14 mouse cellular contexts compared by ENCODE assay signal in the genomic region with DNA sequence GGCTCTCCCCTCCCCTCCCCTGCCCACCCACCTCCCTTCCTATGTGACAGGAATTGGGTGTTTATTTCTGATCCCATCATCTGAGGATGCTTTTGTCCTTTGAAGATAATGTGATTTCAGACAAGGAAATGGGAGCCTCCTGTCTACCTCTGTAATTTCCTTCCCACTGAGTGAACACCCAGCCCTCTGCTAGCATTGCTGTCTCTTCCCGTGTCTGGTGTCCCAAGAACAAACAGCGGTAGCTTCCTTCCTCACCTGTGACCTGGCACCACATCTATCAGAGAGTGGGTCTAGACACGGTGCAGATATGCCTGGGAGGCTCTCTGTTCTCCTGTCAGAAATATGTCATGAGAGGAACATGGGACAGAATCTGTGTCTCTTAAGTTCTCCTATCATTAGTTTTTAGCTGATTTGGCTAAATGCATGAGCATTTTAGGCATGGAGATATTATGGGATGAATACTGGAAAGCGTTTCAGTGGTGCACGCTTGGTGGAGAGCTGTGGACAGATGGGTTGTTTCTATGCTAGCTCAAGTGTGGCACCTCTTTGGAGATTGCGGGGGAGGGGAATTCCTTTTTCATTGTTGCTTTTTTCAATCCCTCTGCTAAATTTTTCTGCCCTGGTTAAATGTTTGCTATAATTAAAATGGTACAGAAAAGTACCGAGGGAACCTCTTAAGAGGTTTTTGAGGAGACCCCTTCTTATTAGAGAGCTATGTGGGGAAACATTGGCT.
DNase-seq lines count a peak whose midpoint lies in the region; ATAC-seq lines count a peak whose summit lies in the region.
"Had no signal": no experiment of that assay in that cellular context is flagged by ENCODE, and none has a peak within 500 bp of the region (broad histone marks: within the 10 kb centered on the region; RNA-seq: fewer than 3 reads in every experiment).

No protein-coding gene starts in this region.

- no peak overlapping the region for H3K27ac ChIP-seq in kidney, embryonic 14.5 days (ENCODE audit: low read depth, low read length)
- H3K27ac ChIP-seq in limb, embryonic 10.5 days = no peak overlapping the region
- H3K27ac ChIP-seq in forebrain, embryonic 11.5 days (ENCODE audit: low read depth, low read length) = no peak overlapping the region
- H3K27ac ChIP-seq in forebrain, embryonic 14.5 days (ENCODE audit: low read depth, low read length) = no peak overlapping the region
- H3K27ac ChIP-seq: limb, embryonic 13.5 days had no signal

- 69% methylated on average over 7 of the region's 7 CpGs for WGBS in kidney, embryonic 14.5 days
- 76% methylated on average over 7 of the region's 7 CpGs for WGBS in limb, embryonic 10.5 days
- WGBS in forebrain, embryonic 11.5 days = 94% methylated on average over 7 of the region's 7 CpGs
- WGBS in forebrain, embryonic 14.5 days = 91% methylated on average over 7 of the region's 7 CpGs

- peak; percentile 34 to 40 for DNase-seq in cerebellum, postnatal 10 days
- DNase-seq in cerebellum, adult 8-10 months = no peak
- peak; percentile 60 for DNase-seq in kidney, adult 9 months
- peak; percentile 7 for DNase-seq in adrenal gland, postnatal 10 days
- DNase-seq in limb, embryonic 10.5 days (ENCODE audit: low spot score) = peak; percentile 17
- no peak for DNase-seq in forebrain, embryonic 11.5 days (ENCODE audit: low spot score)
- DNase-seq in forebrain, embryonic 14.5 days (ENCODE audit: low spot score) = no peak
- DNase-seq: cerebellum, adult 2 months; forebrain, postnatal 0 days; spleen, adult 18-20 months had no signal

- H3K4me2 ChIP-seq in kidney, embryonic 14.5 days (replicated peaks; ENCODE audit: low read depth, low read length) = no peak overlapping the region
- H3K4me2 ChIP-seq in forebrain, embryonic 11.5 days (ENCODE audit: low read depth, low read length, severe bottlenecking) = no peak overlapping the region
- no peak overlapping the region for H3K4me2 ChIP-seq in forebrain, embryonic 14.5 days (ENCODE audit: low read length)
- H3K4me2 ChIP-seq: limb, embryonic 13.5 days had no signal

- H3K9me3 ChIP-seq in kidney, embryonic 14.5 days (ENCODE audit: control insufficient read depth, low read length) = no peaks in the 10 kb centered on the region
- H3K9me3 ChIP-seq in limb, embryonic 10.5 days (replicated peaks) = no peaks in the 10 kb centered on the region; the same call in 1 of the 2 replicates
- H3K9me3 ChIP-seq in forebrain, embryonic 11.5 days (ENCODE audit: control insufficient read depth, low read length) = no peaks in the 10 kb centered on the region; the same call in 1 of the 2 replicates
- no peaks in the 10 kb centered on the region for H3K9me3 ChIP-seq in forebrain, embryonic 14.5 days (replicated peaks; ENCODE audit: control insufficient read depth, low read length)
- H3K9me3 ChIP-seq: limb, embryonic 13.5 days had no signal

- H3K36me3 ChIP-seq in kidney, embryonic 14.5 days (ENCODE audit: control insufficient read depth, insufficient read depth, low read length) = no peaks in the 10 kb centered on the region
- peaks cover 3% of the 10 kb centered on the region for H3K36me3 ChIP-seq in limb, embryonic 10.5 days
- no peaks in the 10 kb centered on the region for H3K36me3 ChIP-seq in forebrain, embryonic 11.5 days (ENCODE audit: control insufficient read depth, insufficient read depth, low read length)
- H3K36me3 ChIP-seq in forebrain, embryonic 14.5 days (ENCODE audit: control insufficient read depth, insufficient read depth, low read length) = no peaks in the 10 kb centered on the region
- H3K36me3 ChIP-seq: limb, embryonic 13.5 days had no signal

- ATAC-seq in kidney, embryonic 14.5 days (ENCODE audit: low FRiP score, low TSS enrichment) = no peak
- ATAC-seq in forebrain, embryonic 11.5 days (replicated peaks; ENCODE audit: low FRiP score) = no peak
- no peak for ATAC-seq in forebrain, embryonic 14.5 days
- ATAC-seq: activated CD4-positive, CD25-positive, alpha-beta regulatory T cell, adult 4 months; forebrain, postnatal 0 days; inflammation-experienced regulatory T-cells, adult 6 months had no signal

- H3K4me1 ChIP-seq in kidney, embryonic 14.5 days (ENCODE audit: control insufficient read depth, insufficient read depth, low read length) = no peaks in the 10 kb centered on the region
- H3K4me1 ChIP-seq in limb, embryonic 10.5 days = no peaks in the 10 kb centered on the region; the same call in 1 of the 2 replicates
- no peaks in the 10 kb centered on the region for H3K4me1 ChIP-seq in forebrain, embryonic 11.5 days (replicated peaks; ENCODE audit: control insufficient read depth, insufficient read depth, low read length)
- H3K4me1 ChIP-seq in forebrain, embryonic 14.5 days (ENCODE audit: control insufficient read depth, insufficient read depth, low read length) = no peaks in the 10 kb centered on the region

- no peak overlapping the region for H3K4me3 ChIP-seq in kidney, embryonic 14.5 days (ENCODE audit: low read length)
- no peak overlapping the region for H3K4me3 ChIP-seq in limb, embryonic 10.5 days
- no peak overlapping the region for H3K4me3 ChIP-seq in forebrain, embryonic 11.5 days (ENCODE audit: low read depth, low read length)
- no peak overlapping the region for H3K4me3 ChIP-seq in forebrain, embryonic 14.5 days (ENCODE audit: low read depth, low read length)
- H3K4me3 ChIP-seq: limb, embryonic 13.5 days had no signal

- no peak overlapping the region for H3K9ac ChIP-seq in kidney, embryonic 14.5 days (ENCODE audit: low read depth, low read length)
- no peak overlapping the region for H3K9ac ChIP-seq in forebrain, embryonic 11.5 days (ENCODE audit: low read length)
- no peak overlapping the region for H3K9ac ChIP-seq in forebrain, embryonic 14.5 days (ENCODE audit: low read length)
- H3K9ac ChIP-seq: forebrain, postnatal 0 days; limb, embryonic 13.5 days had no signal

- no peaks in the 10 kb centered on the region for H3K27me3 ChIP-seq in kidney, embryonic 14.5 days (ENCODE audit: control insufficient read depth, insufficient read depth, low read length)
- H3K27me3 ChIP-seq in limb, embryonic 10.5 days (ENCODE audit: low read depth, poor library complexity, severe bottlenecking) = no peaks in the 10 kb centered on the region
- no peaks in the 10 kb centered on the region for H3K27me3 ChIP-seq in forebrain, embryonic 11.5 days (ENCODE audit: control insufficient read depth, insufficient read depth, low read length)
- no peaks in the 10 kb centered on the region for H3K27me3 ChIP-seq in forebrain, embryonic 14.5 days (replicated peaks; ENCODE audit: control insufficient read depth, insufficient read depth, low read length)
- H3K27me3 ChIP-seq: limb, embryonic 13.5 days had no signal

Comparison
In these comparisons a context has a peak if more than half of its experiments do, and no peak if none do; other contexts are left out.
1. DNase-seq: peak in cerebellum, postnatal 10 days (2 of 2), kidney, adult 9 months (single experiment), adrenal gland, postnatal 10 days (single experiment) and limb, embryonic 10.5 days (single experiment); none in cerebellum, adult 8-10 months (single experiment), forebrain, embryonic 11.5 days (single experiment) and forebrain, embryonic 14.5 days (single experiment).